Mouse (Mus musculus) c-Kit-negative CD71-positive TER-119-positive erythroid progenitor cells, embryonic 14.5 days (primary cell): ENCODE data around the gene Reck.

Experiments
- DNase-seq: peaks from one replicate; pipeline ENCODE4 v3.0.0-alpha.2; 2013; ENCODE audit warnings: low read depth, low spot score

Gene Reck

DNA sequence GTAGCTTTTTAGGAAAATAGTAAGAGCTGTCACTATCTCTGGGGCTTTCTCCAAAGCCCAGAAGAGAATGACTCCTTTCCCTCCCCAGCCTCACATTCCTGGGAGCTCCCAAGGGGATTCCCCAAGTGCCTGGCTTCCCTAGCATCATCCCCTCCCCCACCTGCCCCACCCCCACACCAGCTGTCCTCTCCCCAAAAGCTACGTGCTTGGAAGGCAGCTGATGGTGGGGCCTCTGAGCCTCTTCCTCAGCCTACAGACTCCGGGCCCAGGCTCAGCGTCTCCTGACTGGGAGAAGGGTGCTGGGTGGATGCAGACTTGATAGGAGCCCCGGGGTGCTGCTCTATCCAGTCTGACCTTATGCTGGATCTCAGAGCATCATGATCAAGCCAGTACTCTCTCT, 94.0 kb downstream of the Reck start:
- DNase-seq: no peak

DNA sequence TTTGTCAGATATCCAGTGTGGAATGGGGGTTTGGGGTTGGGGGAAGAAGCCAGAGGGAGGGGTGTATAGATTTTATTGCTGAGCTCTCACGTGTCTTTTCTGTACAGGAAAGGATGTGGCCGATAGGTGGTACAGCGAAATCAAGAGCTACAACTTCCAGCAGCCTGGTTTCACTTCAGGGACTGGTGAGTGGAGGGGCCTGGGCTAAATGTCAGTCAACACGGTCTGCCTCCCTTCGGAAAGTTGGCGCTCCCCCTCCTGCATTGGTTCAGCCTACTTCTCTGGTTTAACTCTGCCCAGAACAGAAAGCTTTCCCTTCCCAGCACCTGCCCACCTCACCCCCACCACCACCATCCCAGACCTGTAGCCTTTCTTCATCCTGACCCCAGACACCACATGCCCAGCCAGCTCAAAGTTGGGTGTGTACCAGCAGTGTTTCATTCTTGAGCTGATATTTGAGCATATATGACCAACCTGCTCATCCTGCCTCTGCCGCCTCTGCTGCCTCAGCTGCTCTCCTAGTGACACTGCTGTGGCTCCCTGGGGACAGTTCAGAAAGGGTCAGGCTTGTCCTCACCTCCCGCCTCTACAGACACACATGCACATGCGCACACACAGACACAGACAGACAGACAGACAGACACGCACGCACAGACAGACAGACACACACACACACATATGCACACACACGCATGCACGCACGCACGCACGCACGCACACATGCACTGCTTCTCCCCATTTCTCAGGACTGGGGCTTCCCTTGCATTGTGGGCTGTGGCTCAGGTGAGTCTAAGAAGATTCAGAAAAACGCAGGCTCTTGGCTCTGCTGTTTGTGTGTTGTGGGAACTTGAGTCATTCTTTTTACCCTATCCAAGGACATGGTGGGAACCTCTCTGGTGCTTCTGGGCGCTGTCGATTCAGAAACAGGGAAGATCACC, 95.3 kb downstream of the Reck start:
- no peak for DNase-seq

DNA sequence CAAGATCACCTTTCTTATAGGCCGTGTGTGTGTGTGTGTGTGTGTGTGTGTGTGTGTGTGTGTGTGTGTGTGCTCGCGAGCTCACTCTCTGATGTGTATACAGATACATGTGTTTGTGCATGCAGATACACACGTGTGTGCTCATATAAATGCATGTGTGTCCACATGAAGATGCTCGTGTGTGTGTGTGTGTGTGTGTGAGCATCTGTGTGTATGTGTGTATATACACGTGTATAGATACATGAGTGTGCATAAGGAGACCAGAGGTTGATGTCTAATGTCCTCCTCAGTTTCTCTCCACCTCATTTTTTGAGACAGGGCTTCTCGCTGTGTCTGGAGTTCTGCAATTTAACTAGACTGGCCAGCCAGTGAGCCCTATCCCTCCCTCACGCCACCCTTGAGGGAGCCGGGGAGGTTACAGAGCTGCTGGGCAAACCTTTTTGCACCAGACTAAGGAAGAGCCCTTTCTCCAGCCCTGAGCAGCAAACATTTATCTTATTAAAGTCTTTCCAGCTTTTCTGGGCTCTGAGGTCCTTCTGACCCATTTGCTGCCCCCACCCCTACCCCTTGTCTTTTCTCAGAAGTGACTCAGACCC, 96.3 kb downstream of the Reck start:
- no peak for DNase-seq

DNA sequence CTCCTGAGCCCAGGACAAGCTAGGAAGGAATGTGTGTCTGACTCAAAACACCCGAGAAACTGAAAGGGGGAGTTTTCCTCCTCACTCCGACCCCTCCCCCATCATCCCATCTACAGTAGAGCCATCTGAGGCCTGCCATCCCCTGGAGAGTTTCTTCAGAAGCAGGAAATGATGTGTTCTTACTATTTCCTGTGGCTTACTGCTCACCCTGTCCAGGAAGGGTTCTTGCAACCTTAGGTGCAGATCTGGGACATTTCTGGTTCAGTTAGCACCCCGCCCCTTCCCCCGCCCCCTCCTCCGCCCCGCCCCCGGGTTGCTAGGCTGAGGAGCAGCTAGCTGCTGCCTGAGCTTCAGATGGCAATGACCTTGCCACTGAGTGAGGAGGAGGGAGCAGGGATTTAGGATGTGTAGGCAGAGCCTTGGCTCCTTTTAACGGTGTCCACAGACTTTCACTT, 96.8 kb downstream of the Reck start:
- DNase-seq: no peak

DNA sequence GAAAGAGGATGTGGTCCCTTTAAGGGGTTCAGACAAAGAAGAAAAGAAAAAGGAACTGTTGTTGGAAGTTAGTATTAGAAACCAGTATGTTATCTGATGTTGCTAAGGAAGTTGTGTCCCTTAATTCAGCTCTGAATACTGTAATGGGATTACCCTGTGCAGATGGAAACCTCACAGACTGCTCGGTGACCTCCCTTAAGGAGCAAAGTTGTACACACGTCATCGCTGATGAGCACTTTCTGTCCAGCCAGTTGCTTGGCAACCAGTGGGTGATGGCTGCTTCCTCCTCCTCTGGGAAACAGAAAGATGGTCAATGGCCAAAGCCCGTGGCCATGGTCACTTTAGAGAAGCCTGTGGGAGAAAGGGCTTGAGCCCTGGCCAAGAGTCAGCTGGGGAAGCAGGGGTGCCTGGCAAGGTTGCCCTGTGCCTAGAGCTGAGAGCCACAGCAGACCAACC, 98.2 kb downstream of the Reck start:
- DNase-seq: no peak

GRCm38 (mm10) chr4:43974914-43975616, 99.7 kb downstream of the Reck start:
- DNase-seq: no peak

DNA sequence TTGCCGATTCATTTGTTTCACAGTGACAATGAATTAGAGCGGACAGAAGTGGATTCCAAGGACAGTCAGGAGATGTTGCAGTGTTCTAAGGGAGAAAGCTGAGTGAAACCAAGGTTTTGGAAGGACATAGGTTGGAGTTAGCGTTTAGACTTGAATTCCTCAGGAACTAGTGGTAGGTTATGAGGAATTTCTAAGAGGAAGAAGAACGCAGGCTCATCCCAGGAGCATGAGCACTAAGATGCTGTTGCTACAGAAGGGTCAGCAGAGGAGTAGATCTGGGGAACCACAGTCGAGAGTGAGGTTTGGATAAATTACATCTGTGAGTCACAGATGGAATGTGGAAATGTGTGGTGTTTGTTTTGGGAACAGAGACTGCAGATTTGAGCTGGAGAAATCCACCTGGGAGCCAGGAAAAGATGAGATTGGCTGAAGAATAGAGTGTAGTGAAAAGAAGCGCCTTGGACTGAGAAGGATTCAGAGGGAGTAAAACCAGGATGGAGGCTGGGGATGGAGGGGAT, 101.0 kb downstream of the Reck start:
- DNase-seq: no peak

GRCm38 (mm10) chr4:43978521-43979443, 103.5 kb downstream of the Reck start:
- no peak for DNase-seq

DNA sequence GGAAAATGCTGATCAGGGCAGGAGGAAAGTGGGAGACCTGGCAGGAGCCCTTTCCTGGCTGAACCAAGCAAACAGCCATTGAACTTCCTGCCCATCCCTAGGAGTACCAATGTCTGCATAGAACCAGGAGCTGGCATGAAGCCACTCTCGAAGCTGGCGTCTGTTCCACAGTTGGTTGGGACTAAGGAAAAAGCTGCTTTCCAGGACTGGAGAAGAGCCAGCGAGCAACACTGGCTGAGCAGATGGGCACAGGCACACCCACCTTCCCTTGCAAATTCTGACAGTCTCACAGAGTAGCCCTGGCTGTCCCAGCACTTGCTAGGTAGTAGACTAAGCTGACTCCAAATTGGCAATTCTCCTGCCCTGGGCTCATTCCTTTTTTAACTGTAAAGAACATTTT, 104.4 kb downstream of the Reck start:
- no peak for DNase-seq

DNA sequence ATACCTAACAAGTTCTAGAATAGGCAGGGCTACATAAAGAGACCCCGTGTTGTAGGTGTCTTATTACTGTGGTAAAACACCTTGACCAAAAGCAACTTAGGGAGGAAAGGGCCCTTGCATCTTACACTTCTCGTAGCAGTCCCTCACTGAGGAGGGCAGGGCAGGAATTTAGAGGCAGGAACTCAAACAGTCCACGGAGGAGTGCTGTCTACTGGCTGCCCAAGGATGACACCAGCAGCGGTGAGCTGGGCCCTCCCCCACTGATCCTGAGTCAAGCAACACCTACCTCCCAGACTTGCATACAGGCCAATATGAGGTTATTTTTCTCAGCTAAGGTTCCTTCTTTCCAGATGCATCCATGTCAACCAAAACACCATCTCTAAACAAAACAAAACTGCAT, 104.9 kb downstream of the Reck start:
- DNase-seq: no peak

GRCm38 (mm10) chr4:43980846-43981245, 105.5 kb downstream of the Reck start:
- DNase-seq: no peak

DNA sequence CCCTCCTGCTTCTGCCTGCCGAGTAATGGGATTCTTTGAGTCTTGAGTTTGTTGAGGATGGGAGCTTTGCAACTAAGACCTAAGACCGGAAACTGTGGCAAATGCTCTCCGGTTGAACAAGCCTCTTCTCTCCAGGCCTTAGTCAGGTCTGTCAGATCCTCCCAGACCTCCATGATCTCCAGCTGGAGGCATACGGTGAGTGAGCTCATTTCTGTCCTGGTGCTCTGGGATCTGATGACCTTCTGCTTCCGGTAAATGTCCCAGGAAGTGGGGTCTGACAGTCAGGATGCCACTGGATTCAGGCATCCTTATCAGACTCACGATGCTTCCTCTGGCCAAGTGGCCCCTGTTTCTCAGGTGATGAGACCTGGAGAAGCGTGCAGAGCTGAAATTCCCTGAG, 105.9 kb downstream of the Reck start:
- DNase-seq: no peak

GRCm38 (mm10) chr4:43982053-43982732, 106.9 kb downstream of the Reck start:
- DNase-seq: peak; percentile 71

GRCm38 (mm10) chr4:43983181-43983580, 107.9 kb downstream of the Reck start, which contains the start of gene Ccin:
Ccin (plus strand) TSS chr4:43983483.
- DNase-seq: no peak

DNA sequence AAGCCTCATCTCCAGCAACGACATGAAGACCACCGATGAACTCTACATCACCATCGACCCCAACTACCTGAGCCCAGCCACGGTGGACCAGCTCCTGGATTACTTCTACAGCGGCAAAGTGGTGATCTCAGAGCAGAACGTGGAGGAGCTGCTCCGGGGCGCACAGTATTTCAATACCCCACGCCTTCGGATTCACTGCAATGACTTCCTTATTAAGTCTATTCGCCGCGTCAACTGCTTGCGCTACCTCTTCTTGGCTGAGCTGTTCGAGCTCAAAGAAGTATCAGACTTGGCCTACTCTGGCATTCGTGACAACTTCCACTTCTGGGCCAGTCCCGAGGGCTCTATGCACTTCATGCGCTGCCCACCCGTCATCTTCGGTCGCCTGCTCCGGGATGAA, 108.4 kb downstream of the Reck start:
- no peak for DNase-seq

DNA sequence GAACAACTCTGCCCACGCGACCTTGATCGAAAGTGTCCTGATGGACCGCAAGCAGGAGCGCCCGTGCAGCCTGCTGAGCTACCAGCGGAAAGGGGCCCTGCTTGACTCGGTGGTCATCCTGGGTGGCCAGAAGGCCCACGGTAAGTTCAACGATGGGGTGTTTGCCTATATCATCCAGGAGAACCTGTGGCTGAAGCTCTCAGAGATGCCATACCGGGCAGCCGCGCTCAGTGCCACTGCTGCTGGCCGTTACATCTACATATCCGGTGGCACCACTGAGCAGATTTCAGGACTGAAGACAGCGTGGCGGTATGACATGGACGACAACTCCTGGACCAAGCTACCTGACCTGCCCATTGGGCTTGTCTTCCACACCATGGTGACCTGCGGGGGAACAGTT, 109.0 kb downstream of the Reck start:
- no peak for DNase-seq

- DNase-seq: no peak
Observed at GRCm38 (mm10) chr4:43988976-43989375, 113.6 kb downstream of the Reck start.

- DNase-seq: no peak
Observed at GRCm38 (mm10) chr4:43993072-43993471, 117.7 kb downstream of the Reck start.

GRCm38 (mm10) chr4:43994342-43994741, 119.0 kb downstream of the Reck start:
- no peak for DNase-seq
